Mouse (Mus musculus): ENCODE data around the gene Aff1. TPM values are rescaled to one million over a fixed set of nuclear protein-coding genes. Genes with fewer than 3 reads are reported as not detected.

Aff1 gene
- polyA plus RNA-seq, 1 experiment from 2014 or later = 7.2 TPM

DNA sequence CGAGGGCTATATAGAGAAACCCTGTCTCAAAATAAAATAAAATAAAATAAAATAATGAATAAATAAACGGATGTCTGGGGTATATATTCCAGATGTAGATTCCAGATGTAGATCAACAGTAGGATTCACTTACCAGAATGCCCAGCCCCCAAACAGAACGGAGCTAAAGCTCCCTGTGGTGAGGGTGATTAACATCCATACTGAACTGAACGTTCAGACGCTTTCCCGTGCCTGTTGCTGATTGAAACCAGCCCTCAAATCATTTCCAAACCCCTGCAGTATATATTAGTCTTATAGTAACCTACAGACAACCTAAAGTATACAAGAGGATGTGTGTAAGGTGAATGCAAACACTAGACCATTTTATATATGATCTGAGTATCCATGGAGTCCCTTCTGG, 17.7 kb upstream of the Aff1 start:
- Histone ChIP-seq H3K9ac (no peak overlapping the region), H3K27ac (no peak overlapping the region), H3K36me3 (no peaks in the 10 kb centered on the region), H3K27me3 (replicated peaks) (no peaks in the 10 kb centered on the region), H3K4me1 (no peaks in the 10 kb centered on the region), H3K4me3 (replicated peaks) (no peak overlapping the region), H3K9me3 (no peaks in the 10 kb centered on the region), H3K4me2 (no peak overlapping the region)
- 52% methylated on average over 6 of the region's 6 CpGs for WGBS
- ATAC-seq (ENCODE audit: insufficient read depth, low FRiP score, low read depth) = no peak

DNA sequence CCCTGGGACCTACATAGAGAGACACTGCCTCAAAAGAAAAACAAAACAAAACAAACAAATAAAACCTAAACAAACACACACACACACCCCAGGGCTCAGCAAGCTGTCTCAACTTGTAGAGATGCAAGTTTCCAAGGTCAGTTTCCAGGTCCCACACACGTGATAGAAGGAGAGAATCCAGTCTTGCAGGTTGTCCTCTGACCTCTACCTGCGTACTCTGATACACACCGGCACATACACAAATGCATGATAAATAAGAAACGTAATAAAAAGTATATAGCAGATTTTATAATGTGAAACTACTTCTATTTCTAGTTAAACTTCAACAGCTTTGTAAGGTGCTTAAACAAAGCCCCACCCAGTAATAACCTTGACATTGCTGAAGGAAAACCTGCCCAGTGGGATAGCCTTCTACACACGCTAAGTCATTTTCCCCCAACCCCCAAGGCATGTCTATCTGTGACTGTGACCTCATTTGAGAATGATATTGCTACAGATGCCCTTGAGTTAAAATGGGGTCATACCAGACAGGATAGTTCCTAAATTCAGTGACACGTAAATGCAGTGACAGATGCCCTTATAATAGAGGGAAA, 15.8 kb upstream of the Aff1 start:
- ATAC-seq (ENCODE audit: insufficient read depth, low FRiP score, low read depth) = no peak
- Histone ChIP-seq H3K4me1 (no peaks in the 10 kb centered on the region), H3K4me2 (no peak overlapping the region), H3K27me3 (replicated peaks) (no peaks in the 10 kb centered on the region), H3K9ac (no peak overlapping the region), H3K36me3 (no peaks in the 10 kb centered on the region), H3K9me3 (no peaks in the 10 kb centered on the region), H3K27ac (no peak overlapping the region), H3K4me3 (replicated peaks) (no peak overlapping the region)
- 71% methylated on average over 6 of the region's 6 CpGs for WGBS

- Histone ChIP-seq H3K4me2 (no peak overlapping the region), H3K9me3 (no peaks in the 10 kb centered on the region), H3K27ac (no peak overlapping the region), H3K9ac (no peak overlapping the region), H3K27me3 (replicated peaks) (no peaks in the 10 kb centered on the region), H3K4me1 (no peaks in the 10 kb centered on the region), H3K4me3 (replicated peaks) (no peak overlapping the region), H3K36me3 (no peaks in the 10 kb centered on the region)
- no peak for ATAC-seq (ENCODE audit: insufficient read depth, low FRiP score, low read depth)
- 76% methylated on average over 6 of the region's 6 CpGs for WGBS
Measured at GRCm38 (mm10) chr5:103677894-103678293, 14.3 kb upstream of the Aff1 start.

- H3K4me2 ChIP-seq = no peak overlapping the region
- H3K27ac ChIP-seq = no peak overlapping the region
- no peaks in the 10 kb centered on the region for H3K36me3 ChIP-seq
- no peaks in the 10 kb centered on the region for H3K9me3 ChIP-seq
- no peak for ATAC-seq (ENCODE audit: insufficient read depth, low FRiP score, low read depth)
- H3K27me3 ChIP-seq (replicated peaks) = no peaks in the 10 kb centered on the region
- no peak overlapping the region for H3K9ac ChIP-seq
- no peak overlapping the region for H3K4me3 ChIP-seq (replicated peaks)
- H3K4me1 ChIP-seq = no peaks in the 10 kb centered on the region
- WGBS = 93% methylated on average over 5 of the region's 5 CpGs
Measured at GRCm38 (mm10) chr5:103678974-103679373, 13.2 kb upstream of the Aff1 start.

- no peak overlapping the region for H3K4me2 ChIP-seq
- no peak for ATAC-seq (ENCODE audit: insufficient read depth, low FRiP score, low read depth)
- no peak overlapping the region for H3K27ac ChIP-seq
- no peaks in the 10 kb centered on the region for H3K27me3 ChIP-seq (replicated peaks)
- 43% methylated on average over 4 of the region's 4 CpGs for WGBS
- H3K36me3 ChIP-seq = no peaks in the 10 kb centered on the region
- H3K9ac ChIP-seq = no peak overlapping the region
- H3K9me3 ChIP-seq = no peaks in the 10 kb centered on the region
- no peak overlapping the region for H3K4me3 ChIP-seq (replicated peaks)
- H3K4me1 ChIP-seq = no peaks in the 10 kb centered on the region
Measured at GRCm38 (mm10) chr5:103680381-103680780, 11.8 kb upstream of the Aff1 start.

- WGBS = 46% methylated on average over 3 of the region's 3 CpGs
- H3K36me3 ChIP-seq = no peaks in the 10 kb centered on the region
- H3K4me1 ChIP-seq = no peaks in the 10 kb centered on the region
- no peaks in the 10 kb centered on the region for H3K9me3 ChIP-seq
- no peak for ATAC-seq (ENCODE audit: insufficient read depth, low FRiP score, low read depth)
- no peak overlapping the region for H3K27ac ChIP-seq
- H3K9ac ChIP-seq = no peak overlapping the region
- no peaks in the 10 kb centered on the region for H3K27me3 ChIP-seq (replicated peaks)
- no peak overlapping the region for H3K4me3 ChIP-seq (replicated peaks)
- no peak overlapping the region for H3K4me2 ChIP-seq
Measured at GRCm38 (mm10) chr5:103681824-103682223, 10.3 kb upstream of the Aff1 start.

- Histone ChIP-seq H3K27me3 (replicated peaks) (peaks cover 7% of the 10 kb centered on the region; the same call in 1 of the 2 replicates), H3K4me3 (replicated peaks) (no peak overlapping the region), H3K36me3 (no peaks in the 10 kb centered on the region), H3K9ac (no peak overlapping the region), H3K4me1 (no peaks in the 10 kb centered on the region), H3K27ac (no peak overlapping the region), H3K9me3 (no peaks in the 10 kb centered on the region), H3K4me2 (no peak overlapping the region)
- WGBS = 79% methylated on average over 5 of the region's 5 CpGs
- ATAC-seq (ENCODE audit: insufficient read depth, low FRiP score, low read depth) = no peak
Measured at GRCm38 (mm10) chr5:103689645-103690044, 2.5 kb upstream of the Aff1 start.

- Histone ChIP-seq H3K27me3 (replicated peaks) (peaks cover 7% of the 10 kb centered on the region; the same call in 1 of the 2 replicates), H3K27ac (no peak overlapping the region), H3K36me3 (no peaks in the 10 kb centered on the region), H3K4me1 (no peaks in the 10 kb centered on the region), H3K9me3 (no peaks in the 10 kb centered on the region), H3K4me3 (replicated peaks) (no peak overlapping the region), H3K9ac (no peak overlapping the region), H3K4me2 (no peak overlapping the region)
- ATAC-seq (ENCODE audit: insufficient read depth, low FRiP score, low read depth) = no peak
- 83% methylated on average over 8 of the region's 8 CpGs for WGBS
Measured at GRCm38 (mm10) chr5:103690190-103690589, 2.0 kb upstream of the Aff1 start.

- H3K4me2 ChIP-seq = no peak overlapping the region
- peaks cover 7% of the 10 kb centered on the region; the same call in 1 of the 2 replicates for H3K27me3 ChIP-seq (replicated peaks)
- no peaks in the 10 kb centered on the region for H3K36me3 ChIP-seq
- H3K9ac ChIP-seq = no peak overlapping the region
- no peak overlapping the region for H3K27ac ChIP-seq
- no peaks in the 10 kb centered on the region for H3K4me1 ChIP-seq
- no peak overlapping the region for H3K4me3 ChIP-seq (replicated peaks)
- H3K9me3 ChIP-seq = no peaks in the 10 kb centered on the region
- ATAC-seq (ENCODE audit: insufficient read depth, low FRiP score, low read depth) = no peak
Measured at GRCm38 (mm10) chr5:103691171-103691570, 1.0 kb upstream of the Aff1 start.

DNA sequence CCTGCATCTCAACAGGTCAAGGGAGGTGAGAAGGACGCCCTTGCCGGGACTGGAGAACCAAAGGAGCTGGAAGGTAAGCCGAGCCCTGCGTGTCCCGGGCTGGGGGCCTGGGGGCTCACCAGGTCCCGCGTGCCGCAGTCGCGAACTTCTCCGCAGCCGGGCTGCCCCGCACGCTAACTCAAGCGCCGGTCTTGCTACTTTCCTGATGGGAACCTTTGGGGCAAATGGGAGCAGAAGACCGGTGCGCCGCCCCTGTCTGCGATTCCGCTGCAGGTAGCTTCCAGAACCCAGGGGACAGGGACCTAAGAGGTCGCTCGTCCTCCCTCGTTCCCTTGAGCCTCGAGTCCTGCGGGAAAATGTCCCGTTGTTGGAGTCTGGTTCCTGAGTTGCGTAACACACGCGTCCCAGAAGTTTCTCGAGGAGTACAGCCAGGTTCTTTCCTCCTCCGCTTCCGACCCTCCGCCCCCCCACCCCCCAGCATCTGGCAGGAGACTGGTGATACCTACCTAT, 412 bp downstream of the Aff1 start:
- Histone ChIP-seq H3K4me1 (no peaks in the 10 kb centered on the region), H3K36me3 (no peaks in the 10 kb centered on the region), H3K27ac (no peak overlapping the region), H3K4me2 (peak overlapping the region; percentile 100), H3K9ac (peak overlapping the region; percentile 44), H3K9me3 (no peaks in the 10 kb centered on the region), H3K27me3 (replicated peaks) (peaks cover 7% of the 10 kb centered on the region; the same call in 1 of the 2 replicates), H3K4me3 (replicated peaks) (peak overlapping the region; percentile 71)
- under 1% methylated on average over 34 of the region's 34 CpGs for WGBS
- no peak; the same call in none of the 2 replicates for ATAC-seq (ENCODE audit: insufficient read depth, low FRiP score, low read depth)

- peak overlapping the region; percentile 100 for H3K4me2 ChIP-seq
- H3K9ac ChIP-seq = no peak overlapping the region
- under 1% methylated on average over 28 of the region's 28 CpGs for WGBS
- H3K27me3 ChIP-seq (replicated peaks) = peaks cover 7% of the 10 kb centered on the region; the same call in 1 of the 2 replicates
- no peak for ATAC-seq (ENCODE audit: insufficient read depth, low FRiP score, low read depth)
- H3K27ac ChIP-seq = no peak overlapping the region
- peak overlapping the region; percentile 71 for H3K4me3 ChIP-seq (replicated peaks)
- no peaks in the 10 kb centered on the region for H3K9me3 ChIP-seq
- no peaks in the 10 kb centered on the region for H3K4me1 ChIP-seq
- no peaks in the 10 kb centered on the region for H3K36me3 ChIP-seq
Measured at GRCm38 (mm10) chr5:103693041-103693641, 967 bp downstream of the Aff1 start.

DNA sequence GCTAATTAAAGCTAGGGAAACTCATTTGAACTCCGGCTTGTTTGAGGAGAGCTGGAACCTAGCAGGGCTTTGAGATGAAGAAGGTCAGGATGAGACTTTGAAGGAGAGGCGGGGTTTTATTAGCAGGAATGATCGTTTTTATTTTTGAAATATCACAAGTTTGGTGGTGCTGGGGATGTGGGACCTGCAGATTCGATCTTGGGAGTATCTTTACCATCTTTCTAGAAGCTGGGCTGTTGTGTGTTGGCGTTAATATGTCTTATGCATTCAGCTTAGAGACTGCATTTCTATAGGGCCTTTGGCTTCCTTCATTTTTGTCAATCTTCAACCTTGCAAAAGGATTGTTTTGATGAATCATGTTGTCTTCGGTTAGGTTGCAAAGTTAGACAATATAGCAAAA, 1.9 kb downstream of the Aff1 start:
- Histone ChIP-seq H3K4me2 (peak overlapping the region; percentile 100; the same call in 1 of the 2 replicates), H3K27me3 (replicated peaks) (peaks cover 7% of the 10 kb centered on the region; the same call in 1 of the 2 replicates), H3K4me1 (no peaks in the 10 kb centered on the region), H3K4me3 (replicated peaks) (no peak overlapping the region), H3K9ac (no peak overlapping the region), H3K27ac (no peak overlapping the region), H3K9me3 (no peaks in the 10 kb centered on the region), H3K36me3 (no peaks in the 10 kb centered on the region)
- 61% methylated on average over 6 of the region's 6 CpGs for WGBS
- ATAC-seq (ENCODE audit: insufficient read depth, low FRiP score, low read depth) = no peak

Measured in stomach, embryonic 15.5 days (tissue).